Mouse (Mus musculus): ENCODE results near the gene Abhd4. TPM values are rescaled to one million over a fixed set of nuclear protein-coding genes. Genes with fewer than 3 reads are reported as not detected.

The Abhd4 gene
- polyA plus RNA-seq, 1 experiment from 2014 or later: 52.2 TPM

GRCm38 (mm10) chr14:54250122-54250521 is 3.9 kb upstream of the Abhd4 start:
- 41% methylated on average over 4 of the region's 4 CpGs for WGBS
- Histone ChIP-seq H3K27me3 (no peaks in the 10 kb centered on the region), H3K9ac (no peak overlapping the region), H3K4me3 (no peak overlapping the region), H3K9me3 (no peaks in the 10 kb centered on the region), H3K27ac (peak overlapping the region; percentile 29; the same call in 1 of the 2 replicates), H3K4me1 (peaks cover 47% of the 10 kb centered on the region), H3K36me3 (peaks cover 17% of the 10 kb centered on the region; the same call in 1 of the 2 replicates), H3K4me2 (peak overlapping the region; percentile 13)
- no peak for ATAC-seq (ENCODE audit: borderline replicate concordance, extremely low read depth, low FRiP score, low TSS enrichment)

- no peaks in the 10 kb centered on the region for H3K36me3 ChIP-seq
- peak overlapping the region; percentile 65 for H3K4me2 ChIP-seq
- peaks cover 47% of the 10 kb centered on the region for H3K4me1 ChIP-seq
- ATAC-seq (ENCODE audit: borderline replicate concordance, extremely low read depth, low FRiP score, low TSS enrichment): no peak
- peak overlapping the region; percentile 87; the same call in 1 of the 2 replicates for H3K27ac ChIP-seq
- H3K9ac ChIP-seq: peak overlapping the region; percentile 59; the same call in 1 of the 2 replicates
- H3K27me3 ChIP-seq: no peaks in the 10 kb centered on the region
- H3K9me3 ChIP-seq: no peaks in the 10 kb centered on the region
- 47% methylated on average over 12 of the region's 12 CpGs for WGBS
- peak overlapping the region; percentile 89 for H3K4me3 ChIP-seq
These were observed 748 bp downstream of the Abhd4 start for GRCm38 (mm10) chr14:54254670-54255202.

DNA sequence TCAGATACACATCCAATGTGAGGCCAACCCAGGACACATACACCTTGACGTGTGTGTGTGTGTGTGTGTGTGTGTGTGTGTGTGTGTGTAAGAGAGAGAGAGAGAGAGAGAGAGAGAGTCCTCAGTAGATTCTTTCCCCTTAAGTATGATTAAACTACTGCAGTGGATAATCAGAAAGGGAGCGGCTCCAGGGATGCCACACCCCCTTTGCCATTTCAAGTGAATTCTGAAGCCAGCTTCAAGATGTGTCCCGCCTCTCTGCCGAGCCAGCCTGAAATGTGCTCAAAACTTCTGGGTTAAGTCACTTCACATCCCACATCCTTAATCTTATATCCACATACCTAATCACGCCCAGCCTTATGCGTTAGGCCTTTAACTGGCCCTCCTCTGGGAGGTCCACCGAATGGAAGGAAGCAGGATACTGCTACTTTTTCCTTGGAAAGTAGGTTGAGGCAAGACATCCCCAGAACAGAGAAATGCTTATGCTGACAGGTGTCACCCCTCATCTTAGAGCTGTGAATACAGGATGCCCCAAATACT is 4.2 kb downstream of the Abhd4 start:
- Histone ChIP-seq H3K27me3 (no peaks in the 10 kb centered on the region), H3K27ac (no peak overlapping the region), H3K36me3 (no peaks in the 10 kb centered on the region), H3K4me1 (peaks cover 26% of the 10 kb centered on the region), H3K4me2 (peak overlapping the region; percentile 84), H3K9ac (0 out of 2 replicates have a peak overlapping the region, but pooled peaks have one; percentile 19), H3K4me3 (peak overlapping the region; percentile 62; the same call in 1 of the 2 replicates), H3K9me3 (no peaks in the 10 kb centered on the region)
- no peak for ATAC-seq (ENCODE audit: borderline replicate concordance, extremely low read depth, low FRiP score, low TSS enrichment)
- 48% methylated on average over 7 of the region's 7 CpGs for whole genome bisulfite sequencing

GRCm38 (mm10) chr14:54259003-54259721 is 5.2 kb downstream of the Abhd4 start:
- peak overlapping the region; percentile 62 for H3K9ac ChIP-seq
- H3K27ac ChIP-seq: peak overlapping the region; percentile 66
- peak; percentile 95 for ATAC-seq (ENCODE audit: borderline replicate concordance, extremely low read depth, low FRiP score, low TSS enrichment)
- H3K9me3 ChIP-seq: no peaks in the 10 kb centered on the region
- H3K36me3 ChIP-seq: no peaks in the 10 kb centered on the region
- H3K4me3 ChIP-seq: peak overlapping the region; percentile 62
- no peaks in the 10 kb centered on the region for H3K27me3 ChIP-seq
- peak overlapping the region; percentile 84 for H3K4me2 ChIP-seq
- under 1% methylated on average over 35 of the region's 35 CpGs for WGBS
- H3K4me1 ChIP-seq: peaks cover 26% of the 10 kb centered on the region

- ATAC-seq (ENCODE audit: borderline replicate concordance, extremely low read depth, low FRiP score, low TSS enrichment): no peak
- Histone ChIP-seq H3K9me3 (no peaks in the 10 kb centered on the region), H3K36me3 (no peaks in the 10 kb centered on the region), H3K4me3 (peak overlapping the region; percentile 62), H3K27ac (peak overlapping the region; percentile 66), H3K27me3 (no peaks in the 10 kb centered on the region), H3K4me1 (peaks cover 21% of the 10 kb centered on the region), H3K9ac (peak overlapping the region; percentile 62), H3K4me2 (peak overlapping the region; percentile 84)
- WGBS: 18% methylated on average over 8 of the region's 8 CpGs
These were observed 5.7 kb downstream of the Abhd4 start for GRCm38 (mm10) chr14:54259722-54260085.

DNA sequence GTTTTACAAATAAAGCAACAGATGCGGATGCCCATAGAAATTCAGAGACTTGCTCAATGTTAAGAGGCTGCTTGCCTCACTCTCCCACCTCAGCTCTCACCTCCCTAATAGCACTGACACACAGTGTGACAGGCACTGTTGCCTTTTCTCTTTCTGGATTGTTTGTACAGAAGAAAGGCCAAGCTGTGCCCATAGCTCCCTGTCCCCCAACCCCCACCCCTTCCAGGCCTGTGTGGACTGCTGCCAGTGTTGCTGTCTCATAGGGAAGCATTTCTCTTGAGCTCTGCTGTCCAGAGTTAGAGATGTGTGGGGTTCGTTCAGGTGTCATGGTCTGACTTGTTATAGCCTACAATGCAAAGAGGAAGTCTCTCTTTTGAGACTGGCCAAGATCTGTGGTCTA is 6.2 kb downstream of the Abhd4 start:
- no peak for ATAC-seq (ENCODE audit: borderline replicate concordance, extremely low read depth, low FRiP score, low TSS enrichment)
- no peak overlapping the region for H3K9ac ChIP-seq

GRCm38 (mm10) chr14:54261386-54261785 is 7.4 kb downstream of the Abhd4 start:
- Histone ChIP-seq H3K4me3 (no peak overlapping the region), H3K27ac (no peak overlapping the region), H3K9me3 (no peaks in the 10 kb centered on the region), H3K9ac (no peak overlapping the region), H3K4me2 (no peak overlapping the region), H3K27me3 (no peaks in the 10 kb centered on the region), H3K4me1 (peaks cover 17% of the 10 kb centered on the region), H3K36me3 (no peaks in the 10 kb centered on the region)
- 96% methylated on average over 2 of the region's 2 CpGs for WGBS
- ATAC-seq (ENCODE audit: borderline replicate concordance, extremely low read depth, low FRiP score, low TSS enrichment): no peak

More for the DNA sequence above, 6.2 kb downstream of the Abhd4 start:
- H3K9me3 ChIP-seq: no peaks in the 10 kb centered on the region
- peak overlapping the region; percentile 84 for H3K4me2 ChIP-seq
- no peaks in the 10 kb centered on the region for H3K36me3 ChIP-seq
- no peaks in the 10 kb centered on the region for H3K27me3 ChIP-seq
- WGBS: 67% methylated on average over 2 of the region's 2 CpGs
- H3K4me1 ChIP-seq: peaks cover 17% of the 10 kb centered on the region
- no peak overlapping the region for H3K27ac ChIP-seq
- peak overlapping the region; percentile 62; the same call in 1 of the 2 replicates for H3K4me3 ChIP-seq

- no peaks in the 10 kb centered on the region for H3K27me3 ChIP-seq
- ATAC-seq (ENCODE audit: borderline replicate concordance, extremely low read depth, low FRiP score, low TSS enrichment): no peak
- H3K36me3 ChIP-seq: no peaks in the 10 kb centered on the region; the same call in 1 of the 2 replicates
- no peaks in the 10 kb centered on the region for H3K9me3 ChIP-seq
- H3K9ac ChIP-seq: no peak overlapping the region
- no peak overlapping the region for H3K4me3 ChIP-seq
- H3K27ac ChIP-seq: no peak overlapping the region
- H3K4me1 ChIP-seq: peaks cover 17% of the 10 kb centered on the region
- WGBS: 87% methylated on average over 8 of the region's 8 CpGs
- no peak overlapping the region for H3K4me2 ChIP-seq
These were observed 8.6 kb downstream of the Abhd4 start for GRCm38 (mm10) chr14:54262622-54263021.

DNA sequence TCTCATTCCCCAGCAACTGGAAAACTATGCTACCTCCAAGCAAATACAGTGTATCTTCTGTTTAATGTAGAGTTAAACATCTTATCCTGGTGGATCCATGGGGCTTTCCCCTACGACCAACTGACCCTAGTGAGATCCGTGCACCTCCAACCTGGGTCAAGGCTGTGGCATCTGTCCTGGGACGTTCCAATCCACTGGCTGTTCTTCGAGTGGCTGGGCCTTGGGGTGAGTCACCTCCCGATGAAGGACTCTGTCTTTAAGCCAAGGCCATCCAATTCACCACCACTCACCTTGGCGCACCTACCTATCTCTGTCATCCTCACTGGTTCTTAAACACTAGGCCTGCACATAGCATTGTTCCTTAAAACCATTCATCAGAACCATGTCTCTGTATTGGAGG is 9.1 kb downstream of the Abhd4 start:
- no peak overlapping the region for H3K9ac ChIP-seq
- no peak overlapping the region for H3K4me2 ChIP-seq
- no peaks in the 10 kb centered on the region for H3K9me3 ChIP-seq
- 88% methylated on average over 6 of the region's 6 CpGs for WGBS
- no peak overlapping the region for H3K27ac ChIP-seq
- H3K36me3 ChIP-seq: peaks cover 1% of the 10 kb centered on the region; the same call in 1 of the 2 replicates
- no peaks in the 10 kb centered on the region for H3K27me3 ChIP-seq
- ATAC-seq (ENCODE audit: borderline replicate concordance, extremely low read depth, low FRiP score, low TSS enrichment): no peak
- H3K4me1 ChIP-seq: peaks cover 17% of the 10 kb centered on the region
- H3K4me3 ChIP-seq: no peak overlapping the region

- H3K27me3 ChIP-seq: no peaks in the 10 kb centered on the region
- ATAC-seq (ENCODE audit: borderline replicate concordance, extremely low read depth, low FRiP score, low TSS enrichment): no peak
- no peaks in the 10 kb centered on the region for H3K9me3 ChIP-seq
- no peak overlapping the region for H3K9ac ChIP-seq
- H3K4me2 ChIP-seq: no peak overlapping the region
- no peak overlapping the region for H3K27ac ChIP-seq
- H3K4me1 ChIP-seq: peaks cover 10% of the 10 kb centered on the region
- no peak overlapping the region for H3K4me3 ChIP-seq
- peaks cover 3% of the 10 kb centered on the region; the same call in 1 of the 2 replicates for H3K36me3 ChIP-seq
- 88% methylated on average over 7 of the region's 7 CpGs for WGBS
These were observed 10.2 kb downstream of the Abhd4 start for GRCm38 (mm10) chr14:54264231-54264630.

DNA sequence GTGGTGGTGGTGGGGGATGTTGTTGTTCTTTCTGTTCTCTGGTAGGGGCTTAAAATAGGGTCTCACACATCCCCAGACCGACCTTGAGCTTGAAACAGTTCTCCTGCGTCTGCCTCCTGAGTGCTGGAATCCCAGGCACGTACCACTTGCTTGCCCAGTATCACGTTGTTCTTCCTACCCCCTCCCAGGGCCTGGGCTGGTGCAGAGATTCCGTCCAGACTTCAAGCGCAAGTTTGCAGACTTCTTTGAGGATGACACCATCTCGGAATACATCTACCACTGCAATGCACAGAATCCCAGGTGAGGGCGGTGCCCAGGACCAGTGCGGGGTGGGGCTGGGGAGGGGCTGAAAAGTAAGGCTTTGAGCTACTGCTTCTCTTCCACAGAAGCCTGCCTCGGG is 11.1 kb downstream of the Abhd4 start:
- H3K9me3 ChIP-seq: no peaks in the 10 kb centered on the region
- no peak for ATAC-seq (ENCODE audit: borderline replicate concordance, extremely low read depth, low FRiP score, low TSS enrichment)

DNA sequence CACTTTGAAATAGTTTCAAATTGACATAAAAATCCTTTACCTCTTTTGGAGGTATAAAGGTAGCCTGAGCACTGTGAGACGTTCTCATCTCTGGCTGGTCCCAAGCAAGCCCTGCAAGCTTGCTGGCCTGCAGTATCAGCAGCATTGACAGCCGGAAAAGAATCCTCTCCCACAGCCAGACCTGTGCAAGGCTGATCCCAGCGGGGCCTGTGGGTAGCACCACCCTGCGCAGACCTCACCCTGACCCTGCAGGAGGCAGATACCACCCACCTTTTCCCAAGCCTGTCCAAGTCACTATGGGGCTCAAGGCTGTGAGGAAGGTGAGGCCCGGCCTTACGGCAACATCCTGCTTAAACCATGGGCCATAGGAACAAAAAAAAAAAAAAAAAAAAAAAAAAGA is 12.0 kb downstream of the Abhd4 start:
- ATAC-seq (ENCODE audit: borderline replicate concordance, extremely low read depth, low FRiP score, low TSS enrichment): no peak
- H3K36me3 ChIP-seq: peaks cover 3% of the 10 kb centered on the region; the same call in 1 of the 2 replicates

More for the DNA sequence above, 11.1 kb downstream of the Abhd4 start:
- no peak overlapping the region for H3K4me2 ChIP-seq
- H3K27me3 ChIP-seq: no peaks in the 10 kb centered on the region
- H3K36me3 ChIP-seq: peaks cover 3% of the 10 kb centered on the region; the same call in 1 of the 2 replicates
- no peak overlapping the region for H3K9ac ChIP-seq
- WGBS: 58% methylated on average over 10 of the region's 10 CpGs
- H3K27ac ChIP-seq: no peak overlapping the region
- H3K4me1 ChIP-seq: peaks cover 2% of the 10 kb centered on the region
- no peak overlapping the region for H3K4me3 ChIP-seq

More for the DNA sequence above, 12.0 kb downstream of the Abhd4 start:
- WGBS: 72% methylated on average over 6 of the region's 6 CpGs
- Histone ChIP-seq H3K9ac (no peak overlapping the region), H3K27ac (no peak overlapping the region), H3K4me2 (no peak overlapping the region), H3K4me1 (no peaks in the 10 kb centered on the region), H3K9me3 (no peaks in the 10 kb centered on the region), H3K27me3 (no peaks in the 10 kb centered on the region), H3K4me3 (no peak overlapping the region)

Data from lung, embryonic 15.5 days (tissue).